Mouse (Mus musculus): ENCODE results near the gene Gm5089.

The Gm5089 gene

DNA sequence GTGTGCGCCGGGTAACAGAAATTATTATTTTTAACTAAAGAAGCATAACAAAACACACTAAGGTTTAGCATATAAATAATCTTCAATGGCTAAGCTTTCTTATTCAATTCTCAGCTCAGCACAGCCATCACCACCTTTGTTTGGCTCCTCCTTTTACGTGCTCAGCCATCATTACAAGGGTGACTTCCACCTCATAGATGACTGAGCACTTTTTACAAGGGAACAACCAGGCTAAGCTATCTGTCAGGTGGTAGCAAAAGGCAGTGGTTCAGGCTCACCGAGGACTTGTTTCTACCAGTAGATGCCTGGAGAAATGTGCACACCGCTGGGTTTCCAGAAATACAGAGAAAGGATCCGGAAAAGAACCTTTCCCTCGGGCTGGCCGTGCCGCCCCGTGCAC lies 16.9 kb downstream of the Gm5089 start:
- CTCF ChIA-PET: no interaction called here

DNA sequence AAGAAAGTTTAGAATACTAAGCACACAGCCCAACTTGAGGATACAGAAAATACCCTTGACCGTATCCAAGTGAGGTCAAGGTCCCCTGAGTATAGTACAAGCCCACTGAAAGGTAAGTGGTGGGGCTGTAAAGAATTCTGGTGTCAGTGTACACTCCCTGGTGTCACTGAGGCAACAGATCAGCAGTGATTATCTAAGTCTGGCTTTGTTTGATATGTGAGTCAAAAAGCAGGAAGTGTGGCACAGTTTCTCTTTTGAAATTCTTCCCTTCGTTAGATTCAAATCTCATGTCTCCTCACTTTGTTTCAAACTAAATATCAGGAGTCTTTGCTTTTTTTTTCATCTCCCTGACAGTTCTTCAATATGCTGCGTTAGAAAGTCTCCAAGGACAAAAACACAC lies 18.4 kb downstream of the Gm5089 start:
- CTCF ChIA-PET: no interaction called here

DNA sequence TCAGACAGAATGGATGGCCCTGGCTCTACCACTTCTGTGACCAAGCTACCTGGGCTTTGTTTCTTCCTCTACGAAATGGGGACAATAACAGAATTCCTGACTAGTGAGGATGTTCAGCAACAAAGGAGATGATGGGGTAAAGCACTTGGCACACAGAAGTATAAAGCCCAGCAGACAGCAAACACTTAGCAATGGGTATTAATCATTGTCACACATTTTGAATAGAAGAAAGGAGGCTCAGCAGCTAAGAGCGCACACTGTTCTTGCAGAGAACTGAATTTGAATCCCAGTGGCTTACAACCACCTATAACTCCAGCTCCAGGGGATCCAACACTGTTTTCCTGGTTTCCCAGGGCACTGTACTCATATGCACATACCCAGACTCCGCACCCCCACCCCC lies 23.3 kb downstream of the Gm5089 start:
- CTCF ChIA-PET: no interaction called here

DNA sequence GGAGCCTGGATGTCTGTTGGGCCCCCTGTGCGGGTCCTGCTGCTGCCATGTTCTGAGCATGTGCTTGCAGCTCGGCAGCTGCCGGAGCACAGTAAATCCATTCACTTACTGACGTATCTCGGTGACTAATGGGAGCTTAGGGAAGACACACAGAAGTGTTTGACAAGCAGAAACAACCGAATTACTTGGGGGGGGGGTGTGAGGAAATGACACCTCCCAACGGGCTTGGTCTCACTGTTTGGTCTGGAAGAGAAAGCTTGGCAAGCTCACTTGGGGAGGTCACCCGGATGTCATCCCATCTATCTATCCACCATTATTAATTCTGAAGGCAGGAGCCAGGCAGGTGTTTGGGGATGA lies 23.7 kb downstream of the Gm5089 start:
- CTCF ChIA-PET: no interaction called here

DNA sequence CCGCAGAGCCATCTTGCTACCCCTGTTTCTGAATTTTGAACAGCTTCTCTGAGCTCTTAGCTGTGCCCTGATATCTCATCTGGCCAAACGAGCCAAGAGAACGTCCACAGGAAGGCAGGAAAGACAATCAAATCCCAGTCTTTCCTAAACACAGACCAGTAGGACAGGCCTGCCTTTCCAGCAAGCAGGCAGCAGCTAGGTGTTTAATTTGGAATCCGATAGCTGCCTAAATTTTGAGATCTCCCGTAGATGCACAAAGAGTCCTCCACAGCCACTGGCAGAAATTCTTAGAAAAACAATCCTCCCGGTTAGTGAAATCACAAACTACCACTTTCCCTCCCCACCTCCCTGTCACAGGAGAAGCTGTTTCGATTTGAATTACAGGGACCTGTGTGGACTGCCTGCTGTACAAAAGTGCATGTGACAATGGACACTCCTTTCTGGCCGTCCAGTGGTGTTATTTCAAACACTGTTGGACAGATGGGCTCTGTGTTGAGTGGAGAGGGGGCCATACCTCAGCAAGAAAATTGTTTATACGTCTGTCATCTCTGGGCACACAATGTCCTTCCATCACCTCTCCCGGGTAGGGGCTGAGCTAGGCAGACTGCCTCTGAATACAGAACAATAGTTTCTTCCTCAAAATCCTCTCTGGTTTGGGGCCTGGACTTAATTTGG lies 24.2 kb downstream of the Gm5089 start:
- CTCF ChIA-PET: no interaction called here

DNA sequence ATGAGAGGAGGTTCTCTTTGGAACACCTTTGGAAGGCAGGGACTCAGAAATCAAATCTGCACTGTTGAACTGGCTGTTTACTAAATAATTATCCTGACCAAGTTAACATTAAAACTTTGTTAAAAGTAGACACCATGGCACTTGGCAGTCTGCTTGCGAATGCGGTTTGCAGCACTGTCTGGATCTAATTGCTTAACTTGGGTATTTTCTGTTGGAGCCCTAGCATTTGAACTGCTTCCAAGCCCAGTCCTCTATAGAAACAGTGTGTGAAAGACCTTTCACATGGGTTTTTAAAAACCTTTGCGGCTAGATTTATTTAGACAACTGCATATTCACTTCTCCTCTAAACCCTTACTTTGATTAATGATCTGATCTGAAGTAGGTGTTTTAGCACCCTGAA lies 26.5 kb downstream of the Gm5089 start:
- CTCF ChIA-PET: no interaction called here

DNA sequence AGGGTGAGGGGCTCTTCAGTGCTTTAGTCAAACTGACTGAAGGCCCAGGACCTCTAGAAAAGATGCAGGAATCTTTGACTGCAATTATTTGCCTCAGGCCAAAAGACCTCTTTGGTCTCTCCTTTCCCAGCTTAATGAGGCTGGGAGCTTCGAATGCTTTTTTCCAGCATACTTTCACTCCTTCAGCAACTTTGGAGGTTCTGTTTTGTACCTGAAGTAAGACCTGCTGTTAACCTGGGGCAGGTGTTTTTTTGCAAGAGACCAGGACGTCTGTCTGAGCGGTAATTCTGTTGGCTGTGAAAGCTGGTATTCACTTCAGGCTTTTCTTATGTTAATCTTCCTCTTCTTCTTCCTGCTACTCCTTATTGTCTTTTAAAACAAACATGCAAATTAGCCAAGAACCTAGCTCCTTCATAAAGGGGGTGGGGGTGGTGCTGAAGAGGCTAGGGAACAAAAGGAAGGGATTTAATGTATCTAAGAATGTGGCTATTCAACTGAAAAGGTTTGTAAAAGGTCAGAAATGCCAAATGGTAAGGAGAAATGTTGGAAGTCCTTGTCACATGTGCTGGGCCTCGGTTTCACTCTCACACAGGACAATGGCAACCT lies 34.6 kb downstream of the Gm5089 start:
- CTCF ChIA-PET: no interaction called here

DNA sequence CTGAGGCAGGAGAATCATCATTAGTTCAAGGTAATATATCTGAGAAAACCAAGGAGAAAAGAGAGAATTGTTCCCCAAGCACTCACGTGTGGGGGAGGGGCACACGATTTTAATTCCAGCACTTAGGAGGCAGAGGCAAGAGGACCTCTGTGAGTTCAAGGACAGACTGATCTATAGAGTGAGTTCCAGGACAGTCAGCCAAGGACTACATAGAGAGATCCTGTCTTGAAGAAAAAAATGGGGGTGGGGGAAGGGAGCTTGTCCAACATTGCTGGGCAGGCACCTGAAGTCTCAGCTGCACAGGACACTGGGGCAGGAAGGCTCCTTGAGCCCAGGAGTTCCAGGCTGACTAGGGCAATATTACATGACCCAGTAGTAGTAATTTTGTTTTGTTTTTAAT lies 36.1 kb downstream of the Gm5089 start:
- CTCF ChIA-PET: no interaction called here

DNA sequence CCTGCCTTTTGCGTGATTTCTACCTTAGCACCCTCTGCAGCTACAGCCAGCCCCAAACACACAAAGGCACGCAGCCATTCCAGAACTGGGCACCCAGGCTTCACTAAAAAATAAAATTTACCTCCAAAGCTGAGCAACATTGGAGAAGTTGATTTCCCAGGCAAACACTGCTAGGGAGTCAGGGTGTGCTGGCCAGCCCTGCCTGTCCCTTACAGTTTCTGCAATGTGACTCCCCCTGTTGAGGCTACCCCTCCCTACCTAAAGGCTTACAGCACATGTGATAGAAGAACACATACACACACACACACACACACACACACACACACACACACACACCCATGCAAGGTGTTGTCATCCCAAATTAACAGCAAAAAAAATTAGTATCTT lies 37.4 kb downstream of the Gm5089 start:
- CTCF ChIA-PET: no interaction called here

DNA sequence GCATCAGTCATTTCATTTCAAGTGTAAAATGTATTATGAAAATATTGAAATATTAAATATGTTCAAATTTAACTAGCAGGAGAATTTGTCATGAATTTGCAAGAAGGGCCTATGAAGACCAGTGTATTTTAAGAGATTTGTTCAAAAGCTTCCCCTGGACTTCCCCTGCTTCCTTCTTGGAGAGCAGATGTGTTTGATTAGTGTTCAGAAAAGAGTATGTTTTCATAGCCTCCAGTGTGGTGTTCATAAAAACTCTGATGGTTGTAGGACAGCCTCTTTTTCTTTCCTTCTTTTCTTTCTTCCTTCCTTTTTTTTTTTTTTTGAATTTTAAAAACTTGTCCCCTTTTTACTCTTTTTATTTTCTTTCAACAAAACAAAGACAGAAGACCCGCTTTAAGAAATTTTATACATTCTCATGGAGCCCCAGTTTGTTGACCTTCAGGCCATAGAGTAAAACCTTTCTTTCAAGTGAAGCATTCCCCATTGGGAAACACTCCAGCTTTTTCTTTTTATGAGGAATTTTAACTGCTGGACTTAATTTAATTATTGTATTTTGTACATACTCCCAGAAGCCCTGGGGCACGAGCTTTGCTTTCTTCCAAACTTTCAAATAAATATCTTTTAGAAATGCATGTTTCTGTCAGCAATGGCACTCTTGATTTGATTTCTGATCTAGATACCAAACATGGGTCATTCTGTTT lies 37.9 kb downstream of the Gm5089 start:
- CTCF ChIA-PET: no interaction called here

DNA sequence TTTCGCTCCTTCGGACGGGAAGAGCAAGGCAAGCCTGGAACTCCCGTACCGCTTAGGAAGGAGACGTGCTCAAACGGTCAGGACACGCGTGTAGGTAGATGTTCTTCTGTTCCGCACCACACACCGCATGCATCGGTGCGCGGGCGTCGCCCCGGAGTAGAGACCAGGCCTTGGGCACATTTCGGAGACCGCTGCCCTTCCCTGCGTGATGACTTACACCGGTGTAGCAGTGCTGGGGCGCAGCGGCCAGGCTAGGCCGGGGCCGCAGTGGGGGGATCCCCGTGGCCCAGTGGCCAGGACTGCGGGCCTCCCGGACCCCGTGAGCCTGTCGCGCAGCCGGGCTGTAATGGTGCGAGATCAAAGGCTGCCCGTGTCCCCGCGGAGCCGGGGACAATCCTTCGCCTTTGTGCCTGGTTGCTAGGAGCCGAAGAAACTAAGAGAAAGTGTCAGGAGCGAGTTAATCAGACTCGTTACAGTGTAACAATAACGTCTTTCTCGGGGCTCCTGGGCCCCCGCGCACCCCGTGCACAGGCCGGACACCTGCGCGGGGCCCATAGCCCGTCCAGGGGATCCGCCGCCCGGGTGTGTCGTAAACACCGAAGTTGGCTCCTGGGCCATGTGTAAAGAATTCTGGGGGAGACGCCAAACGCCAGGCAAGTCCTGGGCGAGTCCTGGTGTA lies 44.2 kb downstream of the Gm5089 start:
- CTCF ChIA-PET: no interaction called here

DNA sequence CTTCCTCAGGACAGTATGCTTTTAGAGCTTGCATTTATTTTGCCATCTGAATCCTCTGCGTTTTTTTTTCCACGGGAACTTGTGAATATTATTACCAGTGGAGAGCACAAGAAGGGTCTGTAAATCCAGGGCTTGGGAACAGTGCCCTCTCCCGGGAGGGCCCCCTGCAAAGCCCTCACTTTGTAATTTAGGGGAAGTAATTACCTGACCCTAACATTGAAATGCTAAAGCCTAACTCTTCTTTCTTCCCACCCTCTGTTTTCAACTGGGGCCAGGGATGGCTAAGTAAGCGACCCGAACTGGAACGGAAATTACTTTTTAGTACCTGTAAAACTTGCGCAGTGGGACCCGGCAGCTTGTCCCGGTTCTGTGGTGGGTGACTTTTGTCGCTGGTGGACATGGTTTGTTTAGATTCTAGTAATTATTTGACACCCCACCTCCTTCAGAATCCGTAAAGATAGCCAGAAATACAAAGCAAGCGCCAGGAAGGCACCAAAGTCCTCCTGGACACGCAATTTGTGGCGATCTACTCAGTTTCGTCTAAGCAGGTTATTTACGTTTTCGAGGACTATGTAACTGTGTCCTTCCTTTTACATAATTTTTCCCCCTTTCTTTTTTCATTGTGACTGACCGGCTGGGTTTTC lies 44.9 kb downstream of the Gm5089 start:
- CTCF ChIA-PET: interaction anchor here (0.6 kb wide), 2 partner anchors 1119 to 1345 kb away, joined by 3 to 4 read pairs; no protein-coding TSS in a partner anchor

DNA sequence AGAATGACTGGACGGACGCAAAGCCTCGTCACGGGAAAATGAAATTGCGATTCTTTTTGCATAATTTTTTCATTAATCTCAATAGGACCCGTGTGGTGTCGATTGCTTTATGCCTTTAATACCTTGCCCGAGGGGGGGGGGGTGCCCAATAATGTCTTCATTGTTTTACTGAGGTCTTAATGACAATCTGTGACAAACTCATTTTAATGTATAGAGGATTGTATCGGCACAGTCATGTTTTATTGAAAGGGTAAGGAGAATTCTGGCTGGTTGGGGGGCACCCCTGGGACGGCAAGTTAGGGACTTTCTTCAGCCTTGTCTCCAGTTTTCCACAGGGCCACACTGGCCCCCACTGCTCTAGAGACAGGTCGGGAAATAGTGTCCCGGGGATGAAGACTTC lies 45.7 kb downstream of the Gm5089 start:
- CTCF ChIA-PET: no interaction called here

DNA sequence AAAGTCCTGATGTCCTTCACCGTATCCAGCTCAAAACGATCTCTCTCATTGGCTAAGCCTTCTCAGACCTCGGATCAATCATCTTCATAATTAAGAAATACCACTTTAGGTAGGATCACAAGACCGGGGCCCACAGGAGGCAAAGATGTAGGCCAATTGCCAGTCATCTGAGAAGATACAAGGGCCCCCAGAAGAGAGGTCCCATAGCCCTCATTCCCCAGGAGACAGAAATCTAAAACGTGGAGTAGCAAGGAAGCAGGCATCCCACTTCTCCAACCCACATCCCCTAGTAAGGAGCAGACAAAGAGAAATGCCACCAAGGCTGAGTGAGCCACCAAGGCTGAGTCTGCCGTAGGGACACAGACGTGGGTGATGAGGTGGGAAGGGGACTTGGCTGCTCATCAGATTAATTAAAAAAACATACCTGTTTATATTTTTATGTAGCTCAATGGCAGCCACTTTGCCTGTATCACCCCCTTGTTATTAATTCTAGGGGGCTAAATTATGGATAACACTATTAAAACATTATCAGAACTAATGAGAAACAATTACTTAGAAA lies 46.2 kb downstream of the Gm5089 start:
- CTCF ChIA-PET: interaction anchor here (0.5 kb wide), 1 partner anchor 572 kb away, joined by 5 read pairs; no protein-coding TSS in a partner anchor

DNA sequence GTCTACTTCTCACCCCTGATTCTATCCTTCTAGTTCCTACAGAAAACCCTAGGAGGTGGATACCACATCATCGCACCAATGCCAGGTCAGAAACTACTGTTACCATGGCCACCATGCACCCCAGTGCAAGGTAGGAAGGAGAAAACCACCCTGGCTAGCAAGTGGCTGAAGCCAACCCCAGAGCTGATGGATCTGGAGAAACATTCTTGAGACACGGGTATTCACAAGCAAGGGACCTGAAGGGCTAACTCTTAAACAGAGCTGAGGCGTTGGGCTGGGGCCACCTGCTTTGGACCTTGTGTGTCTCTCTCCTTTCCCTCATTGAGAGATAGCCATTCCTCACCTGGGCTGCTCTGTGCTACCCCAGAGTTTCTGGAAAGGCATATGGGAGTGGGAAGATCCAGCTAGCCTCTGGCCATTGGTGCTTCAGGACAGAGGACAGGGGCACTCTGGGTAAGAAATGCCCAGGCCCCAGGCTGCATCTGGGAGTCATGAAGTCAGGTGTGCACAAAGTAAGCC lies 47.4 kb downstream of the Gm5089 start:
- CTCF ChIA-PET: interaction anchor here (0.7 kb wide), 1 partner anchor 12 kb away, joined by 5 read pairs; no protein-coding TSS in a partner anchor

DNA sequence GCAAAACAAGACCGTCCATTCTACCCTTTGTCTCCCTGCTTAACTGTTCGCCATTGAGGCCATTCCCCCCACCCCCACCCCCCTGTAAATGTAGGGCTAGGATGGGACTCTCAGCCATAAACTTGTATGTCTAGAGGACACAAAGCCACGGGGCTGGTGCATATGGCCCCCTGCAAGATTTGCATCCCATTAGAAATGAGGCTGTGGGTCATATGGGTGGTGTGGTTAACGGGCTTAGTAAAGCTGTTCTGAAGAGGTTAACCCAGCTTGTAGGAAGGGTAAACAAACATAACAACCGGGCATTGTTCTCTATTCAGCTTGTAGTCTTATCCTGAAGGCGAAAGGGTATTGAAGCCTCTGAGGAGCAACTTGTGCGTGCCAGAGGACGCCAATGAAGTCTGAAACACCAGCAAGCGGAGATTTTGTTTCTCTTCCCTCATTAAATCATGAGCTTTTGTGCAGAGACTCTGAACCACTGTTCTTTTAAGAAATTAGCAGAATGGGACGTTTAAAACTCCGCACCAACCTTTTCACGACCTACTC lies 48.1 kb downstream of the Gm5089 start:
- CTCF ChIA-PET: interaction anchor here (0.7 kb wide), 1 partner anchor 12 kb away, joined by 5 read pairs; no protein-coding TSS in a partner anchor

DNA sequence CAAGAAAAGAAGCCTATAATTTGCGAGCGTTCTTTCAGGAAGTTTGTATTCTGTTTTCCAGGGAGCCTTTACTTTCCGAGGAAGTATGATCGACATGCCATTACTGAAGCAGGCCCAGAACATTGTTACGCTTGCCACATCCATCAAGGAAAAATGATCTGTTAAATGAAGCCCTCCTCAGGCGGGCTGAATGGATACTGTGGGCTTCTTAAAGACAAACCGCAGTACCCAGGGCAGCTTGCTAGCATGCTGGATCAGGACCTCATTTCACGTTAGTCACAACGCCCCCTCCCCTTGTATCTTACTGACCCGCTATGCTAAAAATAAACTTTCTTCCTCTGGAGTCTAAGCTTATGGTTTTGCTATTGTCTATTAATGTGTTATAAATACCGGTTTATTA lies 49.0 kb downstream of the Gm5089 start:
- CTCF ChIA-PET: no interaction called here

DNA sequence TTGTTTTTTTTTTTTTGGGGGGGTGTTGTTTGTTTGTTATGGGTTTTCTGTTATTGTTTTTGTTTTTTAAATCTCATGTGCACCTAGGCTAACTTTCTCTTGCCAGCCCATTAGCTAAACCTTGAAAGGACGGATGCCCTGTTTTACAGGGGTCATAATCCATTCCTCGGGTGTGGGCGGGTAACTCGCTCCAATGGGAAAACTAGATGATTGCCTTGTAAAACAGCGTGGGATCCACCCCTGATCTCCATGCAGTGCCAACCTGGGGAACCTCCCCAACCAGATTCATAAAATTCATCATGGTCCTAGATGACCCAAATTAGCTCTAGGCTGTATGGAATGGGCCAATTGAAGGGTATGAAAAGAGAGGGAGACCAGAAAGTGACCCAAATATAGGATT lies 51.0 kb downstream of the Gm5089 start:
- CTCF ChIA-PET: no interaction called here

DNA sequence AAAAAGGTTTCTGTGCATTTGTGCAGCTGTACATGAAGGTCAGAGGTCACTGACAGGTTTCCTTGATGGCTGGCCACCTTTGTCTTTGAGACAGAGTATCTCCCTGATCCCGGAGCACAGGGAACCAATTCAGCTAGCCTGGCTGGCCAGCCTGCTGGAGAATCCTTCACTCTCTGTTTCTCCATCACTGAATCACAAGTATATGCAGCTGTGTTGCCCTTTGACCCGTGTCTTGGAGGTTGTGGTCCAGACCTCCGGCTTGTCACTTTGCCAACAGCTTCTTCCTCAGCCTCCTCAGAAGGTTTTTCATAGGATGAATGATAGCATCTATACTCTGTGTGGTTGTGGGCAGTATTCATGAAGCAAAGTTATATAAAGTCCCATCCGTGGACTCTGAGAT lies 52.2 kb downstream of the Gm5089 start:
- CTCF ChIA-PET: no interaction called here

DNA sequence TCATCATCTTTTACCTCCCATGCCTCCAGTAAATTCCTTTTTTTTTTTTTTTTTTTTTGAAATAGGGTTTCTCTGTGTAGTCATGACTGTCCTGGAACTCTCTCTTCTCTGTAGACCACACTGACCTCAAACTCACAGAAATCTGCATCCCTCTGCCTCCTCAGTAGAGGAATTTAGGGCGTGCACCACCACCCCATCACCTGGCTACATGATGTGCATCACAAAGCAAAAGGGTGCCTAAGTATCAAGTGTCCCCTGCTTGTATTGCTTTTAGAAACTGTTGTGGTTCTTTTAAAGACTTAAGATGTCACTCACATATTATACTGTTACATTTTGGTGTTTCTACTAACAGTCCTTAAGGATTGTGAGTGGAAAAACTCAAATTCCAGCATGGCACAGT lies 57.8 kb downstream of the Gm5089 start:
- CTCF ChIA-PET: no interaction called here

DNA sequence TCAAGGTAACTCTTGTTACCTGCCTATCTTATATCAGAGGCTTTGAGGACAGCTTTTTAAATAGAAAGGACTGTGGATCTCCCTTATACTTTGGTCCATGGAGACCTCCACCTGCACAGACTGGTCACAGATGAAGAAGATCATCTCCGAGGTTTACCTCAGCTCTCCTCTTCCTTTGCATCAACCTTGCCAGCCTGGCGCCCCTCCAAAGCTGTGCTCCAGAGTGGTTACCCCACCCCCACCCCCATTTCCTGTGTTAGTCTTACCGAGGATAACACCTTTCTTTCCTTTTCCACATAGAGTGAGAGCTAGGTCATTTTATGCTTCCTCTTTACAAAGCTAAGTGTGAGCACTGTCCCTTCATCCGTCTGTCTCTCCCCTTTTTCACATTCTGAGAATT lies 60.0 kb downstream of the Gm5089 start:
- CTCF ChIA-PET: interaction anchor here (0.6 kb wide), 1 partner anchor 12 kb away, joined by 5 read pairs; no protein-coding TSS in a partner anchor
